In the genomic region with DNA sequence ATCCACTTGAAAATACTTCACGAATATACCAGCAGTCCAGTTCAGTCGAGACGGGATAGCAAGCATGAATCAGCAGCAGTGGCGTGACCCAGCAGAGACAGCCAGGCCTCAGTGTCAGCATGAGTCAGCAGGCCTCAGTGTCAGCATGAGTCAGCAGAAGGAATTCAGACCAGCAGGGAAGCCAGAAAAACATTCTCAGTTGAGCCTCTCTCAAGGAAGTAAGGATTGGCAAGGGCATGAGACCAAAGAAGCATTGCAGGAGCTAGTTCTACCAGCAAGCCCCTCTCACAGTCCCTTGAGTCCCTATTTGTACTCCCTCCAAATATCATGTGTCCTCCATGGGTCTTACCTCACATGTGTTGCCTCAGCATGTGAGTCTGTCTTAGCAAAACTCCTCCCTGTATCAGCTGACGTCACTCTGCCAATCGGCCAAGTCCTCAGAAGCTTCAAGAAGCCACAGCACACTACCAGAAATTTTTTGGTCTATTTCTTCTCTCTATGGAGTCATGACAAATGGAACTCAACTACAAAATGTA, we compare ENCODE assay signal across 8 mouse cellular contexts. TPM values are rescaled to one million over a fixed set of nuclear protein-coding genes. Genes with fewer than 3 reads are reported as not detected.
DNase-seq lines count a peak whose midpoint lies in the region; ATAC-seq and TF ChIP-seq lines count a peak whose summit lies in the region.

No protein-coding gene starts in this region.

- H3K4me3 ChIP-seq in bone marrow, adult 2 months (replicated peaks; ENCODE audit: control insufficient read depth, low read depth, low read length), result no peak overlapping the region
- H3K4me3 ChIP-seq in liver, embryonic 12.5 days, result peak overlapping the region; percentile 13; the same call in 1 of the 2 replicates
- H3K4me3 ChIP-seq in neural tube, embryonic 15.5 days (replicated peaks), result no peak overlapping the region

- H3K4me2 ChIP-seq in liver, embryonic 12.5 days, result peak overlapping the region; percentile 44
- no peak overlapping the region for H3K4me2 ChIP-seq in neural tube, embryonic 15.5 days

- peaks cover 16% of the 10 kb centered on the region for H3K9me3 ChIP-seq in liver, embryonic 12.5 days (replicated peaks)
- H3K9me3 ChIP-seq in neural tube, embryonic 15.5 days (replicated peaks), result no peaks in the 10 kb centered on the region

- DNase-seq in urinary bladder, postnatal 14 days (ENCODE audit: low spot score), result peak; percentile 52
- no peak for DNase-seq in urinary bladder, postnatal 10 days (ENCODE audit: low spot score)
- DNase-seq in gastrocnemius, postnatal 14 days, result no peak
- no peak for DNase-seq in gastrocnemius, adult 8-10 months (ENCODE audit: low spot score in 2 of 2)
- DNase-seq in thymus, postnatal 0 days (ENCODE audit: low spot score), result no peak

- intact Hi-C loops in gastrocnemius, postnatal 14 days (cut with DNase I; ENCODE audit: low total_unique reads), result no loop called here

- no peak overlapping the region for H3K9ac ChIP-seq in liver, embryonic 12.5 days
- no peak overlapping the region for H3K9ac ChIP-seq in neural tube, embryonic 15.5 days (replicated peaks)

- no peaks in the 10 kb centered on the region for H3K27me3 ChIP-seq in liver, embryonic 12.5 days (replicated peaks)
- no peaks in the 10 kb centered on the region for H3K27me3 ChIP-seq in neural tube, embryonic 15.5 days (replicated peaks)

- no peak for TF ChIP-seq CTCF in bone marrow, adult 2 months (IDR thresholded peaks at IDR 0.05; ENCODE audit: control insufficient read depth, insufficient read depth, low read length)

- no peaks in the 10 kb centered on the region for H3K36me3 ChIP-seq in liver, embryonic 12.5 days
- no peaks in the 10 kb centered on the region for H3K36me3 ChIP-seq in neural tube, embryonic 15.5 days

- peaks cover 2% of the 10 kb centered on the region; the same call in 1 of the 2 replicates for H3K4me1 ChIP-seq in bone marrow, adult 2 months (ENCODE audit: control insufficient read depth, insufficient read depth, low read length)
- peaks cover 47% of the 10 kb centered on the region for H3K4me1 ChIP-seq in liver, embryonic 12.5 days
- H3K4me1 ChIP-seq in neural tube, embryonic 15.5 days, result no peaks in the 10 kb centered on the region

- TF ChIP-seq POLR2A in bone marrow, adult 2 months (IDR thresholded peaks at IDR 0.05; ENCODE audit: borderline replicate concordance, control insufficient read depth, low read depth, low read length), result no peak

- ATAC-seq in liver, embryonic 12.5 days, result peak; percentile 78
- no peak for ATAC-seq in neural tube, embryonic 15.5 days (ENCODE audit: low FRiP score)

- peak overlapping the region; percentile 72 for H3K27ac ChIP-seq in bone marrow, adult 2 months (ENCODE audit: control insufficient read depth, insufficient read depth, low read depth, low read length, poor library complexity)
- H3K27ac ChIP-seq in liver, embryonic 12.5 days, result peak overlapping the region; percentile 80
- no peak overlapping the region for H3K27ac ChIP-seq in neural tube, embryonic 15.5 days (replicated peaks)

- WGBS in bone marrow, adult 2 months, result 31% methylated on average over 6 of the region's 6 CpGs
- 34% methylated on average over 6 of the region's 6 CpGs for WGBS in liver, embryonic 12.5 days (ENCODE audit: insufficient replicate concordance)
- 79% methylated on average over 6 of the region's 6 CpGs for WGBS in neural tube, embryonic 15.5 days

RNA-seq across cellular contexts. Expression of a gene that starts 27.3 kb away (rescaled TPM):
- polyA plus RNA-seq in bone marrow, adult 2 months (2011; ENCODE audit: insufficient read depth, insufficient read length, low replicate concordance, missing spikeins), result 3.6 and 7.5 TPM in 2 replicates
- 7.9 and 9.3 TPM in 2 replicates for polyA plus RNA-seq in liver, embryonic 12.5 days (2016; fragmentation: Nextera tagmentation; extraction: Ambion mirVana)
- 10 to 100 TPM; 12.0 to 12.2 TPM for total RNA-seq in gastrocnemius, postnatal 14 days (2021)
- total RNA-seq in gastrocnemius, adult 8-10 months (2022), result 10 to 100 TPM; 12.4 to 15.4 (median 13.2) TPM
- polyA plus RNA-seq in thymus, postnatal 0 days (2015; fragmentation: Nextera tagmentation; extraction: Ambion mirVana), result 9.9 and 13.0 TPM in 2 replicates
- polyA plus RNA-seq in neural tube, embryonic 15.5 days (2015; fragmentation: Nextera tagmentation; extraction: Ambion mirVana), result 12.4 and 13.8 TPM in 2 replicates
